Mouse (Mus musculus) neural tube, embryonic 15.5 days (tissue): ENCODE measurements around the gene Fam205a1. TPM values are rescaled to one million over a fixed set of nuclear protein-coding genes. Genes with fewer than 3 reads are reported as not detected.

Source experiments
- polyA plus RNA-seq: library from polyadenylated mRNA; unstranded; fragments of >200 nt; fragmentation: Nextera tagmentation; extraction: Ambion mirVana; gene quantifications from 2 replicates; pipeline ENCODE4 v1.2.1, GENCODE M21; 2015

The Fam205a1 gene
- polyA plus RNA-seq, 1 experiment from 2014 or later = 0.08 TPM

Other genes with a start within 250 kb of the Fam205a1 start
- gene Gm10591, start 241.7 kb downstream of the Fam205a1 start, polyA plus RNA-seq = not detected in 2 replicates
- 0.47 TPM in 1 of 2 replicates, not detected in the other for gene Gm2564, start 224.2 kb downstream of the Fam205a1 start, polyA plus RNA-seq
- not detected in 2 replicates for gene Ccl27b, start 198.6 kb downstream of the Fam205a1 start, polyA plus RNA-seq
- gene Il11ra2, start 192.0 kb downstream of the Fam205a1 start, polyA plus RNA-seq = not detected in 2 replicates
- 0.27 and 0.41 TPM in 2 replicates for gene 4930578G10Rik, start 118.3 kb downstream of the Fam205a1 start, polyA plus RNA-seq
- 0.45 and 1.0 TPM in 2 replicates for gene Ccl19, start 97.3 kb downstream of the Fam205a1 start, polyA plus RNA-seq
- 1.1 and 29.5 TPM in 2 replicates for gene Ccl21a, start 79.9 kb downstream of the Fam205a1 start, polyA plus RNA-seq
- gene Gm12394, start 2.9 kb upstream of the Fam205a1 start, polyA plus RNA-seq = 0.49 and 0.51 TPM in 2 replicates
- 1.4 and 2.6 TPM in 2 replicates for gene Fam205c, start 20.3 kb upstream of the Fam205a1 start, polyA plus RNA-seq
- gene Phf24, start 62.8 kb upstream of the Fam205a1 start, polyA plus RNA-seq = 40.2 and 46.1 TPM in 2 replicates
- gene Dnajb5, start 95.9 kb upstream of the Fam205a1 start, polyA plus RNA-seq = 44.3 and 48.7 TPM in 2 replicates
- gene 1700022I11Rik, start 115.7 kb upstream of the Fam205a1 start, polyA plus RNA-seq = 0.31 and 0.50 TPM in 2 replicates
- gene Vcp, start 146.6 kb upstream of the Fam205a1 start, polyA plus RNA-seq = 477 and 496 TPM in 2 replicates
- 21.0 and 22.8 TPM in 2 replicates for gene Fancg, start 156.6 kb upstream of the Fam205a1 start, polyA plus RNA-seq
- gene Pigo, start 171.9 kb upstream of the Fam205a1 start, polyA plus RNA-seq = 27.8 and 30.8 TPM in 2 replicates
- gene Stoml2, start 177.8 kb upstream of the Fam205a1 start, polyA plus RNA-seq = 231 and 240 TPM in 2 replicates
- 27.5 and 28.5 TPM in 2 replicates for gene Fam214b, start 192.3 kb upstream of the Fam205a1 start, polyA plus RNA-seq
- 11.1 and 12.3 TPM in 2 replicates for gene Unc13b, start 205.1 kb upstream of the Fam205a1 start, polyA plus RNA-seq